Comparison of ENCODE assay signal across 8 mouse cellular contexts in genomic region chr8:71709800-71710446, GRCm38 (mm10). TPM values are rescaled to one million over a fixed set of nuclear protein-coding genes. Genes with fewer than 3 reads are reported as not detected.
DNase-seq lines count a peak whose midpoint lies in the region; ATAC-seq and TF ChIP-seq lines count a peak whose summit lies in the region.

No protein-coding gene starts in this region.

- ATAC-seq in kidney, embryonic 14.5 days (ENCODE audit: low FRiP score, low TSS enrichment) = peak; percentile 63
- peak; percentile 35 for ATAC-seq in limb, embryonic 14.5 days (ENCODE audit: low FRiP score, low read depth)
- ATAC-seq in midbrain, embryonic 16.5 days = peak; percentile 68

- DNase-seq in heart, adult 11 months = peak; percentile 95
- DNase-seq in heart, postnatal 25 days (ENCODE audit: low spot score) = no peak
- DNase-seq in embryonic facial prominence, embryonic 10.5 days (ENCODE audit: low spot score) = peak; percentile 87
- DNase-seq in heart, adult 8-10 months (ENCODE audit: low spot score) = peak; percentile 73
- peak; percentile 54 for DNase-seq in limb, embryonic 14.5 days (ENCODE audit: low spot score)
- peak; percentile 56 to 72 for DNase-seq in spleen, postnatal 36 days (ENCODE audit: low spot score in 2 of 2)

- peaks cover 76% of the 10 kb centered on the region for H3K27me3 ChIP-seq in embryonic facial prominence, embryonic 10.5 days (replicated peaks; ENCODE audit: low read depth, poor library complexity, severe bottlenecking)
- H3K27me3 ChIP-seq in kidney, embryonic 14.5 days (ENCODE audit: control insufficient read depth, insufficient read depth, low read length) = peaks cover 21% of the 10 kb centered on the region
- H3K27me3 ChIP-seq in limb, embryonic 14.5 days (ENCODE audit: control insufficient read depth, insufficient read depth, low read length) = peaks cover 27% of the 10 kb centered on the region
- H3K27me3 ChIP-seq in midbrain, embryonic 16.5 days (ENCODE audit: control insufficient read depth, insufficient read depth, low read depth, low read length) = no peaks in the 10 kb centered on the region; the same call in 1 of the 2 replicates

- no peaks in the 10 kb centered on the region for H3K9me3 ChIP-seq in embryonic facial prominence, embryonic 10.5 days
- no peaks in the 10 kb centered on the region for H3K9me3 ChIP-seq in kidney, embryonic 14.5 days (ENCODE audit: control insufficient read depth, low read length)
- H3K9me3 ChIP-seq in limb, embryonic 14.5 days (ENCODE audit: control insufficient read depth, low read length) = no peaks in the 10 kb centered on the region
- H3K9me3 ChIP-seq in midbrain, embryonic 16.5 days (replicated peaks; ENCODE audit: control insufficient read depth, low read length, poor library complexity, severe bottlenecking) = no peaks in the 10 kb centered on the region

- WGBS in embryonic facial prominence, embryonic 10.5 days = 20% methylated on average over 25 of the region's 25 CpGs
- WGBS in kidney, embryonic 14.5 days = 19% methylated on average over 25 of the region's 25 CpGs
- 23% methylated on average over 23 of the region's 25 CpGs for WGBS in limb, embryonic 14.5 days
- WGBS in midbrain, embryonic 16.5 days = 20% methylated on average over 25 of the region's 25 CpGs

- H3K27ac ChIP-seq in embryonic facial prominence, embryonic 10.5 days (replicated peaks) = no peak overlapping the region
- no peak overlapping the region for H3K27ac ChIP-seq in kidney, embryonic 14.5 days (ENCODE audit: low read depth, low read length)
- H3K27ac ChIP-seq in limb, embryonic 14.5 days (replicated peaks; ENCODE audit: low read depth, low read length) = no peak overlapping the region
- no peak overlapping the region for H3K27ac ChIP-seq in midbrain, embryonic 16.5 days (ENCODE audit: low read length)

- intact Hi-C loops in heart, postnatal 25 days (cut with DNase I) = loop anchor here (2.0 to 5.0 kb wide), 2 partner anchors 21 to 262 kb away; no protein-coding TSS in a partner anchor

- peaks cover 15% of the 10 kb centered on the region for H3K4me1 ChIP-seq in embryonic facial prominence, embryonic 10.5 days
- H3K4me1 ChIP-seq in kidney, embryonic 14.5 days (ENCODE audit: control insufficient read depth, insufficient read depth, low read length) = no peaks in the 10 kb centered on the region
- H3K4me1 ChIP-seq in limb, embryonic 14.5 days (ENCODE audit: control insufficient read depth, insufficient read depth, low read length) = no peaks in the 10 kb centered on the region
- H3K4me1 ChIP-seq in midbrain, embryonic 16.5 days (ENCODE audit: control insufficient read depth, insufficient read depth, low read length) = peaks cover 5% of the 10 kb centered on the region; the same call in 1 of the 2 replicates

- H3K36me3 ChIP-seq in embryonic facial prominence, embryonic 10.5 days (replicated peaks) = no peaks in the 10 kb centered on the region
- no peaks in the 10 kb centered on the region for H3K36me3 ChIP-seq in kidney, embryonic 14.5 days (ENCODE audit: control insufficient read depth, insufficient read depth, low read length)
- H3K36me3 ChIP-seq in limb, embryonic 14.5 days (ENCODE audit: control insufficient read depth, insufficient read depth, low read length) = no peaks in the 10 kb centered on the region
- peaks cover 21% of the 10 kb centered on the region for H3K36me3 ChIP-seq in midbrain, embryonic 16.5 days (ENCODE audit: control insufficient read depth, insufficient read depth, low read length)

- H3K4me3 ChIP-seq in embryonic facial prominence, embryonic 10.5 days = peak overlapping the region; percentile 40
- peak overlapping the region; percentile 13; the same call in 1 of the 2 replicates for H3K4me3 ChIP-seq in kidney, embryonic 14.5 days (ENCODE audit: low read length)
- H3K4me3 ChIP-seq in limb, embryonic 14.5 days (replicated peaks; ENCODE audit: low read length) = no peak overlapping the region; the same call in 1 of the 2 replicates
- H3K4me3 ChIP-seq in midbrain, embryonic 16.5 days (ENCODE audit: low read depth, low read length) = peak overlapping the region; percentile 11; the same call in 1 of the 2 replicates

- H3K4me2 ChIP-seq in kidney, embryonic 14.5 days (replicated peaks; ENCODE audit: low read depth, low read length) = peak overlapping the region; percentile 31
- H3K4me2 ChIP-seq in limb, embryonic 14.5 days (replicated peaks; ENCODE audit: low read depth, low read length, severe bottlenecking) = peak overlapping the region; percentile 40
- H3K4me2 ChIP-seq in midbrain, embryonic 16.5 days (ENCODE audit: low read length) = peak overlapping the region; percentile 48

- no peak overlapping the region for H3K9ac ChIP-seq in kidney, embryonic 14.5 days (ENCODE audit: low read depth, low read length)
- H3K9ac ChIP-seq in limb, embryonic 14.5 days (ENCODE audit: low read depth, low read length, severe bottlenecking) = no peak overlapping the region
- H3K9ac ChIP-seq in midbrain, embryonic 16.5 days (ENCODE audit: low read depth, low read length) = peak overlapping the region; percentile 56

- no peak for TF ChIP-seq POLR2A in limb, embryonic 14.5 days (IDR thresholded peaks at IDR 0.05; ENCODE audit: borderline replicate concordance, extremely low read depth, insufficient read depth, insufficient read length)

RNA-seq across cellular contexts. Expression of gene B3gnt3, which starts 8.3 kb away (rescaled TPM):
- 1 to 10 TPM; 5.5 to 8.0 TPM for total RNA-seq in heart, postnatal 25 days (2021)
- 0.54 and 0.72 TPM in 2 replicates for polyA plus RNA-seq in embryonic facial prominence, embryonic 10.5 days (2016; fragmentation: Nextera tagmentation; extraction: Ambion mirVana)
- total RNA-seq in heart, adult 8-10 months (2022) = 1 to 10 TPM; 4.0 to 6.9 (median 5.3) TPM
- 1.1 and 1.6 TPM in 2 replicates for polyA plus RNA-seq in kidney, embryonic 14.5 days (2014; fragmentation: Nextera tagmentation; extraction: Ambion mirVana)
- polyA plus RNA-seq in limb, embryonic 14.5 days (2012; rRNA removed) = 1.1 and 1.5 TPM in 2 replicates
- polyA plus RNA-seq in limb, embryonic 14.5 days (2014; fragmentation: Nextera tagmentation; extraction: Ambion mirVana) = 0.67 and 0.77 TPM in 2 replicates
- polyA plus RNA-seq in midbrain, embryonic 16.5 days (2015; fragmentation: Nextera tagmentation; extraction: Ambion mirVana) = 0.20 and 0.50 TPM in 2 replicates

RNA-seq across cellular contexts. Expression of gene Fcho1, which starts 15.6 kb away (rescaled TPM):
- under 1 TPM; 0.59 to 0.83 TPM for total RNA-seq in heart, postnatal 25 days (2021)
- 6.0 and 7.9 TPM in 2 replicates for polyA plus RNA-seq in embryonic facial prominence, embryonic 10.5 days (2016; fragmentation: Nextera tagmentation; extraction: Ambion mirVana)
- 1 to 10 TPM in 1 of 4 experiments, under 1 TPM in 3; 0.14 to 1.5 (median 0.68) TPM for total RNA-seq in heart, adult 8-10 months (2022)
- 5.5 and 6.5 TPM in 2 replicates for polyA plus RNA-seq in kidney, embryonic 14.5 days (2014; fragmentation: Nextera tagmentation; extraction: Ambion mirVana)
- polyA plus RNA-seq in limb, embryonic 14.5 days (2012; rRNA removed) = 10.4 and 11.0 TPM in 2 replicates
- 3.3 and 3.6 TPM in 2 replicates for polyA plus RNA-seq in limb, embryonic 14.5 days (2014; fragmentation: Nextera tagmentation; extraction: Ambion mirVana)
- polyA plus RNA-seq in midbrain, embryonic 16.5 days (2015; fragmentation: Nextera tagmentation; extraction: Ambion mirVana) = 88.4 and 107 TPM in 2 replicates

RNA-seq across cellular contexts. Expression of gene Insl3, which starts 20.9 kb away (rescaled TPM):
- total RNA-seq in heart, postnatal 25 days (2021) = 1 to 10 TPM; 4.0 to 4.8 TPM
- 0.55 TPM in 1 of 2 replicates, not detected in the other for polyA plus RNA-seq in embryonic facial prominence, embryonic 10.5 days (2016; fragmentation: Nextera tagmentation; extraction: Ambion mirVana)
- 1 to 10 TPM; 2.2 to 4.6 (median 2.5) TPM for total RNA-seq in heart, adult 8-10 months (2022)
- polyA plus RNA-seq in kidney, embryonic 14.5 days (2014; fragmentation: Nextera tagmentation; extraction: Ambion mirVana) = 1.2 TPM in 1 of 2 replicates, not detected in the other
- 1.8 and 2.5 TPM in 2 replicates for polyA plus RNA-seq in limb, embryonic 14.5 days (2012; rRNA removed)
- polyA plus RNA-seq in limb, embryonic 14.5 days (2014; fragmentation: Nextera tagmentation; extraction: Ambion mirVana) = 1.7 TPM in 1 of 2 replicates, not detected in the other
- polyA plus RNA-seq in midbrain, embryonic 16.5 days (2015; fragmentation: Nextera tagmentation; extraction: Ambion mirVana) = 1.4 TPM in 1 of 2 replicates, not detected in the other

RNA-seq across cellular contexts. Expression of gene Jak3, which starts 33.8 kb away (rescaled TPM):
- 1 to 10 TPM; 7.8 to 8.5 TPM for total RNA-seq in heart, postnatal 25 days (2021)
- 3.6 and 4.0 TPM in 2 replicates for polyA plus RNA-seq in embryonic facial prominence, embryonic 10.5 days (2016; fragmentation: Nextera tagmentation; extraction: Ambion mirVana)
- total RNA-seq in heart, adult 8-10 months (2022) = 10 to 100 TPM in 1 of 4 experiments, 1 to 10 TPM in 3; 6.4 to 10.3 (median 7.6) TPM
- polyA plus RNA-seq in kidney, embryonic 14.5 days (2014; fragmentation: Nextera tagmentation; extraction: Ambion mirVana) = 3.0 and 5.2 TPM in 2 replicates
- 8.0 and 11.1 TPM in 2 replicates for polyA plus RNA-seq in limb, embryonic 14.5 days (2012; rRNA removed)
- 5.2 and 5.3 TPM in 2 replicates for polyA plus RNA-seq in limb, embryonic 14.5 days (2014; fragmentation: Nextera tagmentation; extraction: Ambion mirVana)
- polyA plus RNA-seq in midbrain, embryonic 16.5 days (2015; fragmentation: Nextera tagmentation; extraction: Ambion mirVana) = 4.7 and 5.4 TPM in 2 replicates

RNA-seq across cellular contexts. Expression of gene Unc13a, which starts 38.4 kb away (rescaled TPM):
- under 1 TPM; 0.73 to 0.83 TPM for total RNA-seq in heart, postnatal 25 days (2021)
- polyA plus RNA-seq in embryonic facial prominence, embryonic 10.5 days (2016; fragmentation: Nextera tagmentation; extraction: Ambion mirVana) = 2.2 TPM in 2 replicates
- total RNA-seq in heart, adult 8-10 months (2022) = 1 to 10 TPM in 1 of 4 experiments, under 1 TPM in 3; 0.49 to 1.4 (median 0.57) TPM
- polyA plus RNA-seq in kidney, embryonic 14.5 days (2014; fragmentation: Nextera tagmentation; extraction: Ambion mirVana) = 0.50 and 0.53 TPM in 2 replicates
- polyA plus RNA-seq in limb, embryonic 14.5 days (2012; rRNA removed) = 0.28 and 0.39 TPM in 2 replicates
- 0.91 and 0.97 TPM in 2 replicates for polyA plus RNA-seq in limb, embryonic 14.5 days (2014; fragmentation: Nextera tagmentation; extraction: Ambion mirVana)
- 23.5 and 29.0 TPM in 2 replicates for polyA plus RNA-seq in midbrain, embryonic 16.5 days (2015; fragmentation: Nextera tagmentation; extraction: Ambion mirVana)
